Mouse (Mus musculus): ENCODE results near the gene Ltbp3.
"Not testable (repeated sequence)": the region's sequence is repeated elsewhere in the genome, so short reads cannot be mapped to it uniquely, and the experiment has no call there.

Ltbp3 gene

DNA sequence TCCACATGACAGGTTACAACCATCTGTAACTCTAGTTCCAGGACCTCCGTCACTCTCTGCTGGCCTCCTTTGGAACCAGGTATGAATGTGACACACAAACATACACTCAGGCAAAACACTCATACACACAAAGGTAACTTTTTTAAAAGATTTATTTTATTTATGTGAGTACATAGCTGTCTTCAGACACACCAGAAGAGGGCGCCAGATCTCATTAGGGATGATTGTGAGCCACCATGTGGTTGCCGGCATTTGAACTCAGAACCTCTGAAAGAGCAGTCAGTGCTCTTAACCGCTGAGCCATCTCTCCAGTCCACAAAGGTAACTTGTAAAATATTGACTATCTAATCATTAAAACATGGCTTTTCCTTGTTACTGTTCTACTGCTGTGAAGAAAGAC lies 50.6 kb downstream of the Ltbp3 start:
- DNase-seq (ENCODE audit: low spot score in 2 of 2): no peak

DNA sequence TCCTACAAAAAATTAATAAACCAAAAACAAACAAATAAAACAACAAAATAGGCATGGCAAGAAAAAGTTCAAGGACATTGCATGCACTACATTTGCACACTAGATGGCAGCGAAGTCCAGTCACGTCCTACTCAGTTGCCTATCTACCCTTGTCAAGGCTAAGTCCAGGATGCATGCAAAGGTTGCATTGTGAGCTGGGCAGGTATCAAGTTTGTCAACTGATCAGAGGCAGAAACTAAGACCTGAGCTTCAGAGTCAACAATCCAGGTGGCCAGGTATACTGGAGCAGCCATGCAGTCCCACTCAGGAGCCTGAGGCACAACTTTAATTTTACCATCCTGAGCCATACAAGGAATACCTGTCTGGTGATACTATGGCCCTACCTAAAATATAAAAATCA lies 52.4 kb downstream of the Ltbp3 start:
- peak in 1 of 2 experiments; percentile 74 for DNase-seq (ENCODE audit: low spot score in 2 of 2)

DNA sequence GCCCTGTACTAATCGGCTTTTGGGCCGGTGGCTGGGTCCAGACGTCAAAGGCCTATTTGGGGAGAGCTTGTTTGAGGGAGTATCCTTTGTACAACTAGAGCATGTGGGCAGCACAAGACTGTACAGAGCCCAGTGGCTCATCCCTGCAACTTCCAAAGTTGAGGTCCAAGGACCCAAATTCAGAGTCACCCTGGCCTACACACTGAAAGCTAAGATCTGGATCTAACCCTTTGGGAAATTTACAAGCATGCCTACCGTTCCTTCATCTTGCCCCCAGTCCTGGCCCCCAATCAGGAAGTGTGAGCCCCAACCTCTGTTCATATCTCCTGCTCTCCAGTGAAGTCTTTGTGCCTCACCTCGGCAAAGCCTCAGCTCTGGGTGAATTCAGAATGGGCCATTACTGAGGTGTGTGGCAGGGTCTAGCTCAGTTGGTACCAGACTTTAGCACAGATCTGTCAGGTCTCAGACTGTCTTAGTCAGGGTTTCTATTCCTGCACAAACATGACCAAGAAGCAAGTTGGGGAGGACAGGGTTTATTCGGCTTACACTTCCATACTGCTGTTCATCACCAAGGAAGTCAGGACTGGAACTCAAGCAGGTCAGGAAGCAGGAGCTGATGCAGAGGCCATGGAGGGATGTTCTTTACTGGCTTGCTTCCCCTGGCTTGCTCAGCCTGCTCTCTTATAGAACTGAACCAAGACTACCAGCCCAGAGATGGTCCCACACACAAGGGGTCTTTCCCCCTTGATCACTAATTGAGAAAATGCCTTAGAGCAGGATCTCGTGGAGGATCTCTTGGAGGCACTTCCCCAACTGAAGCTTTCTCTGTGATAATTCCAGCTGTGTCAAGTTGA lies 53.4 kb downstream of the Ltbp3 start:
- not testable (repeated sequence) for DNase-seq (ENCODE audit: low spot score in 2 of 2)

DNA sequence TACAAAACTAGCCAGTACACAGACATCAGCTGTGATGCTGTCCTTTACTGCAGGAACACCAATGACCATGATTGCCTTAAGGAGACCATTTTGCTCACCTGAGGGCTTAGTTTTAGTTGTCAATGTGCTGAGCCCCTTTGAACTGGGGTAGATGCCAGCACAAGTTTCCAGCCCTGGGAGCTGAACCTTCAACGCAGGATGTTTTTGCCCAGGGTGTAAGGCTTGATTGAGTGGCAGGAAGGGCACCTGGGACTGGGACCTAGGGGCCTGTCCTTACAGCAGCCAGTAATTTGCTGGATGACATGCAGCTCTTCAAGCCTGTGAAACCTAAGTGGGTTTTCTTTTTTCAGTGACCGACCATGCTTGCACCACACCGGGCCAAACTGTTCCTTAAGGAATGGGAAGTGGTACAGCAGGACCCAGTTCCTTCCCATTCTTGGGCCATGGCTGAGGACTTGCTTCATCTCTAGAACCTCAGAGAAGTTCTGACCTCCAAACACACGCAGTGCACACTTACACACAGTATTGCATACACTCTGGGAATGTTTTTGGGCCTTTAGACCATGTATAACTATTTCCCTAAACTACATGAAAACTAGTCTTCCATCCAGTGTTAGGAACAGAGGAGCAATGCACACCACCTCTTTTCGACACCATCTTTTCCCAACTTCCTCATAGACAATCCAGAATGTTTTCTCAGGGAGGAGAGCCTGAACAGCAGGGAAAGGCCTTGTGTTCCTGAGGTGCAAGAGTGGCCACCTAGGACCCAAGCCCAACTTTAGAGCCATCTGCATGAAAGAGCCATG lies 54.3 kb downstream of the Ltbp3 start:
- peak in 1 of 2 experiments; percentile 48 for DNase-seq (ENCODE audit: low spot score in 2 of 2)

DNA sequence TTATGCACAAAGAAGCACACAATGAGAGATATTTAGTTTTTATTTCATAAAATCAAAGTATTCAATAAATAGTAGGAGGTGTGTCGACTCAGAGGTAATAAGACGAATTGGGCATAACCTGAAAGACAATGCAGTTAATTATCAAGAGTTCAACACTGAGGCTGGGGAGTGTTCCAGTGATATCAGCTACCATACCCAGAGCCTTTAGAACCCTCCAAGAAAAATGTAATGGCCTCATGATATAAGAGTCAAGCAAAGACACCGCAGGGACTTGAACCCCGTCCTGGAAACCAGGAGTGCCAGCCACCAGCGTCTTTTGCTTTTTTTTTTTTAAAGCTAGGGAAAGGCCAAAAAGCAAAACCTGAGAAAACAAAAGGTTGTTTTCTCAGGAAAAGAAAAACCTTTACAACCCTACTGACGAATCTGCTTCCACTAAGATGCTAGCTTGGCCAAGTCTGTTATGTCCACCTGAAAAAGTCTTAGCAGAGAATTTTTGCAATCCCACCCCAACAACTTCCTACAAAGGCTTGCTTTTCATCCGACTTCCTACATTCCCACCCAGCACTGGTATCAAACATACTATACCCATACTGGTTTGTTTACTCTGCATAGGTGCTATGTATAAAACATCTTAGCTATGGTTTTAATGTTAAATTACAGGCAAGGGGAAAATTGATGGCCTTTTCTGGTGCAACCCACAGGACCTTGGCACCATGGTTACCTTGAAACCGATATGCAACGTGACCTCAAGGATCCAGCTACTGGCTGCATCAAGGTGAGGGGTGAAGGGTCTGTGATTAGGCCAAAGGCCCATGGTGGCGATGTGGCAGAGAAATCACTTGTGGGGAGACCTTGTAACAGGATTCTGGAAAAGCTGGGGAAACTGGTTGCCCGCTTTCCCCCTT lies 55.2 kb downstream of the Ltbp3 start:
- no peak for DNase-seq (ENCODE audit: low spot score in 2 of 2)

DNA sequence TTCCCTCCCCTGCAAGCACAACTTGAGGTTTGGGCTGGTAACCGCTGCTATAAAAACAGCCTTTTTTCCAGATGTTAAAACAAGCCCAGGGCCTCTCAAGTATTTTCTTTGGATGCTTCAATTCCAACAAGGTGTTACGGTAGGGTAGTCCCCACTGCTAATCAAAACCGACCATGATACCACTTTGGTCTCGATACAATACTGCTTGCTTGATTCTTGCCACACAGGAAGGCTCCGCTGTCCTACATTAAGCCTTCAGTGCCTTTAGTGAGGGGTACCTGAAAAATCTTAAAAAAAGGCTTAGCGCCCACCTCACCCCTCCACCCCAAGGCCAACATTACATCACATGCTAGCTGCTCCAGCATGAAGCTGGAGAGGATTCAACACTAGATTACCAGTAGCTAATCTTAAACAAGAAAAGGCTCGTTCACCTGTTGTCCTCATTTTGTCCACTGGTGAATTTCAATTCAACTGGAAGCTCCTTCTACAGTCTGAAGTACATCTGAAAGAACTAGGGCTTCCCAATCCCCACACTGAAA lies 55.9 kb downstream of the Ltbp3 start:
- no peak for DNase-seq (ENCODE audit: low spot score in 2 of 2)

DNA sequence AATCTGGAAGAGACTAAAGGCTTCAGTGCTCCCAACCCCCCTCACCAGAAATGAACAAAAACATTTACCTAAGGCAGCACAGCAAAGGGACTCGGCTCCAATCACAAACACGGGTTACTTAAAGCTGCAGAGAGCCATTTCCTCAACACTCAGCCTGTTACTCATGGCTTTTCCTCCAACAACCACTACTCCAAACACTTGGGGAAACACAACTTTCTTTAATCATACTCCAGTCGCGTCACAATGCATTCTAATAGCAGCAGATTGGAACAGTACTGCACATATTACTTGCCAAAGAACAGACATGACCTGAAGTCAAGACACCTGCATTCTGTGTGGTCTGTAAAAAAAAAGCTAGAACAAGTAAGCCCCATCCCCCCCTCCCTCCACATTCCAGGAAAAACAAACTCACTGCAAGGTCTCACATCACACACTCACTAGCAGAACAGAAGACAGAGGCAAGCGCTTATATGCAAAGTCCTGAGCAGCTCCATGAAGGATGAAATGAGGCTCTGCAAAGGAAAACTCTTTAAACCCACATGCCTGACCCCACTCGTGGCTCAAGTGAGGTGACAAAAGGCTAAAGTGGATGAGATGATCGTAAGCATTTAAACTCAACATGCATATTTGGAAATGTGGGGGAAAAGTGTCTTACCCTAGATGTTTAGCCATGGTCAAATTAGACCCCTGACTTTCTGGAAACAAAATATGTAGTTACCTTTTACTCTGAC lies 56.8 kb downstream of the Ltbp3 start:
- DNase-seq (ENCODE audit: low spot score in 2 of 2): no peak

DNA sequence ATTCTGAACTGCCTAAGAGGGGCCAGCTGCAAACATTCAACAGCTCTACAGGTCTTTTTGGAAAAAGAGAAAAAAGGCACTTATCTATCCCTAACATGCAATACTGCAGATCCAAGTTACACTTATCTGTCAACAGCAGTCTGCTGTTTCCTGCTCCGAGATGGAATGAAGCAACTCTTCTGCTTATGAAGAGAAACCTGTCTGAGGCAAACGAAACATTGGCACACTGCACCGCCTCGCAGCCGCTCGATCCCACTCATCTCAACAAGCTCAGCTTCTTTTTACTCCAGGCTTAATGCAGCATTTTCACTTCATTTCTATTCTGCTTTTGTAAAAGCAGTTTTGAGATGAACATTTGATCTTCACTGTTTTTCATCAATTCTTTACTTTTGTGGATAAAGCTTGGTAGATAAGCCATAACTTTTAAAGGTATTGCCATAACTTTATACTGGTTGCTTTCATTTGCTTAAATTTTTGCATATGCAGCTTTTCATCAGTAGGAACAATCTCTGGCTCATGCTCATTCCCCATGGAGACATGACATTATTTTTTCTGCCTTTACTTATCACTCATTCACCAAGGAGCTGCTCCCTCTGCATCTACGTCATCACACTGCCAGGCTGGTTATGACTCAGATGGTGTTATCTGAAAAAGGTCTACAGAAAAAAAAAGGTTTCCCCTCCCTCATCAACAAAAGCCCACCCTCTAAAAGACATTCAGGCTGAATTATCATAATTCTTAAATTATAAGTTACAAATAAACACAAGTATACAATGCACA lies 58.2 kb downstream of the Ltbp3 start:
- peak in 1 of 2 experiments; percentile 60 for DNase-seq (ENCODE audit: low spot score in 2 of 2)

DNA sequence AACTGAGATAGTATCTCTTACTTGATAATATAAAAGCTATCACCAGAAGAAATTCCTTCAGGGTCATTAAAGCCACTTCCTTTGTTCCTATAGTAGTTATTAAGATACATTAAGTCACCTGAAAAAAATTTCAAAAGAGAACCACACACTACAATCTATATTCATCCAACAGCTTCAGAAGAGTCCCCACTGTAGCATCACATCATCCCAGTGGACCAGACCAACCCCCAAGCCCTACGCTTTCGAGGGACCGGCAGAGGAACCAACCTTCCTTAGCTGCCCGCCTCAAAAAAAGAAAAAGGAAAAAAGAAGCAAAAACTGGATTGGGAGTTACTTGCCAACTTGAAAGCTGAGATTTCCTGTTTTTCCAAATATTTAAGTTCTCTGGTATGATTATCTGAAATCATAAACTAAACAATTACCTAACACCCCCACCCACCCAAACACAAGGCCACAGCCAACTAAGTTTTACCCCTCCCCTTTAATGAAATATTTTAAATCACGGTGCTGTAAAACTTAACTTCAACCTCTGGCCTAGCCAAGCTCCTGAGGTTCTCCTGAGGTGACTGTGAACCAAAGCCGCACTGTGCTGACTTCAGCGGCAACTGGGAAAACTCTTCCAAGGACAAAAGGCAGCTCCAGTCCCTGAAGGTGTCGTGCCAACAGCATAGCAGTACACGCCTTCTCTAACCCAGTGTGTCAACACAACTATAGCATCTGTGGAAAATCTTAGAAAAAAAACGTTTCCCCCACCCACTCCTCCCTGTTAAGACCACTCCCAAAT lies 59.1 kb downstream of the Ltbp3 start:
- no peak for DNase-seq (ENCODE audit: low spot score in 2 of 2)

DNA sequence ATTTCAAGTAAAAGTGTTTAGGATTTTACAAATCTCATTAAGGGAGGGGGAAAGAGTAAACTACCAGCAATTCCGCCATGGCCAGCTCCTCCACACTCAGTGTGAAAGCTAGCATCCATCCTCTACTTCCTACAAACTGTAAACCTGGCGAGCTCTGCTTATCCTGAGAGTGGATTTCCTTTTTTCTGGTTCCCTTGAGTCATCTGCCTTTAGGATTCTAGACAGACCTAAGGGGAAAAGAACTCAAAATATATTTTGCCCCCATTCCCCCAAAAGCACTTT lies 59.6 kb downstream of the Ltbp3 start:
- DNase-seq (ENCODE audit: low spot score in 2 of 2): peak in 1 of 2 experiments; percentile 19

DNA sequence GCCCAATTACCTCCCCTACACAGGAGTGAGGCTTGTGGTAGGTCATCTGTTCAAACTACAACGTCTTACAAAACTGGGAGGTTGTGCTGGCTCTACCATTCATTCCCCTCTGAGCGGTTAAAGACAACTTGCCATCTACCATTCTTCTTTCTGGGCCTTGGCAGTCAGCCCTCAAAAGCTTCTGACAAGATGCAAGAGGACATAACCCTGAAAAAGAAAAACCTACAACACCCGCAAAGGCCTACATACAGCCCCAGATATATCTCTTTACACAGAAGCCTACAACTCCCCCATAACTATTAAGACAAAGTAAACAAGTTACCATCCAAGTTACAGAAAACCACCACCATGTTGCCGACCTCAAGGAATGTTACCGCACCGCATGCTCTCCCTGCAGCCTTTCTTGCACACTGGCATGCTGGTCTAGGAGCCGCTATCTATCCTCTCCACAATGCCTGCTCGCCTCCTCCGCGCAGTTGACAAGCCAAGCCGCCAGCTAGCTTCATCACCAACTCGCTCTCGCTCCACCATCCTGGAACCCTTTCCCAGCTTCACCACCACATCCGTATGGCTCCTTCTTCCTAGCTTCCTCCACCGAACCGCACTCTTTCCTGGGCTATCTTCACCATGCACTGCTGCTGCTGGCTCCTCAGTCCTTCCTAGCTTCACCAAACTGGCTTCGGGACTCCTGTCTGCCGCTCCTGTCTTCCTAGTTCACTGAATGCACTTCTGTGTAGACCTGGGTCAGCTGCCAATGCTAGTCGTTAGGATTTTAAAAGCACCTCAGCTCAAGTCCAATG lies 60.1 kb downstream of the Ltbp3 start:
- DNase-seq (ENCODE audit: low spot score in 2 of 2): peak; percentile 69 to 71

DNA sequence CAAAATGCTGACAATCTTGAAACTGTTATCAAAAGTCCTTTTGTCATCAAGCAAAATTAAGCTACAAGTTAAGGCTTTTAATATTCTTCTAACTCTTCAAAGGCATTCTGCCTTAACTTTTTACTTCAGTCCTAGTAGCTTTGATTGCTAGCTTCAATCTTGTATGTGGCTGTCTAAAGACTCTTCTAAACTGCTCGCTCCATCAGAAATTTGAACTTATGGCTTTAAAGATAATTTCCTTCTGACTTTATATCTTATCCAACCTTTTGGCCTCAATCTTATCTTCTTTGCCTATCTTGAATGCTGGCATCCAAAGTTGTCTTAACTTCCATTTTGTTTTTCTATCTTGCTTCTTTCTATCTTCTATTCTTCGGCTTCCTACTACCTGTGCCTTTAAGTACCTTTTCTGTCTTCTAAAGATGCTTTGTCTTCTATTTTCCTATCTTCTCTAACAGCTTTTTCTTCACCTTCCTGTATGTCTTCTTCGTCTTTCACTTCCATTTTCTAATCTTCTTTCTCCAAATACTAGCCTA lies 60.8 kb downstream of the Ltbp3 start:
- no peak for DNase-seq (ENCODE audit: low spot score in 2 of 2)

DNA sequence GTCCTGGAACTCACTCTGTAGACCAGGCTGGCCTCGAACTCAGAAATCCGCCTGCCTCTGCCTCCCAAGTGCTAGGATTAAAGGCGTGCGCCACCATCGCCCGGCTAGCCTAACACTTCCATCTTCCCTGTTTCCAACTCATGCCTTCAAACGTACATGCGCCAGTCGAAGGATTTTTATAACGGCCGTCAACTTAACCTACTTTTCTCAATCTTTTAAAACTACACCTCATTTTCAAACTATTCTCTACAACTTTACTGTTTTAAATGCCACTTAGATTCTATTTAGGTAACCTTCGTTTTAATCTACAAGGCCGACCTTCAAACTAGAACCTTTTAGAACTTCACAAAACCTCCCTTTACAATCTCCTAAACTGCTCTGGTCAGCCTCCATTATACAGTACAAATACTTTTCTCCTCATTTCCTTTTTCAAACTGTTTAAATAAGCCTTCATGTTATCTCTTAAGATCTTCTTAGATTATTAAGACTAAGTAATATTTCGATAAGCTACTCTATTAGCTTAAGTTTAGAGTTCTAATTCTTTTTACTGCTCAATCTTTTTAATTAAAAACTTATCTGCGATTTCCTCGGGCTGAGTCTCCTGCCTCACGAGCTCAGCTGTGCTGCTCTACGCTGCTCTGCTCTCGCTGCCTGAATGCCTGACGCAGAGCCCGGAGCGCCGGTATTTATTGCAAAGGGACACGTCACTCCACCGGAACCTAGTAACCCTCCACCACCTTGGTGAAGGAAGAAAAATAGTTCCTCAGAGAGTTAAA lies 61.5 kb downstream of the Ltbp3 start:
- peak; percentile 97 to 99 for DNase-seq (ENCODE audit: low spot score in 2 of 2)

DNA sequence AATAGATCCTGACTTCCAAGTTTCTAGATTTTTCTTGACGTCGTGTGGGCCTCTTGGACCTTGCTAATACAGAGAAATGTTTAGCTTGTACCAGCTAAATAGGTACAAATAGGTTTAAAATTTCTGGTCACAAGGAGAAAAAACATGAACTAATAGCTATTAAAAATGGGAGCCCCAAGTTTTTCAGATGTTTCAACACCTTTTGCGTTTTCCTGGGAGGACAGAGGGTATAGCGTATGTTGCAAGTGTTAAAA lies 62.0 kb downstream of the Ltbp3 start:
- no peak for DNase-seq (ENCODE audit: low spot score in 2 of 2)

DNA sequence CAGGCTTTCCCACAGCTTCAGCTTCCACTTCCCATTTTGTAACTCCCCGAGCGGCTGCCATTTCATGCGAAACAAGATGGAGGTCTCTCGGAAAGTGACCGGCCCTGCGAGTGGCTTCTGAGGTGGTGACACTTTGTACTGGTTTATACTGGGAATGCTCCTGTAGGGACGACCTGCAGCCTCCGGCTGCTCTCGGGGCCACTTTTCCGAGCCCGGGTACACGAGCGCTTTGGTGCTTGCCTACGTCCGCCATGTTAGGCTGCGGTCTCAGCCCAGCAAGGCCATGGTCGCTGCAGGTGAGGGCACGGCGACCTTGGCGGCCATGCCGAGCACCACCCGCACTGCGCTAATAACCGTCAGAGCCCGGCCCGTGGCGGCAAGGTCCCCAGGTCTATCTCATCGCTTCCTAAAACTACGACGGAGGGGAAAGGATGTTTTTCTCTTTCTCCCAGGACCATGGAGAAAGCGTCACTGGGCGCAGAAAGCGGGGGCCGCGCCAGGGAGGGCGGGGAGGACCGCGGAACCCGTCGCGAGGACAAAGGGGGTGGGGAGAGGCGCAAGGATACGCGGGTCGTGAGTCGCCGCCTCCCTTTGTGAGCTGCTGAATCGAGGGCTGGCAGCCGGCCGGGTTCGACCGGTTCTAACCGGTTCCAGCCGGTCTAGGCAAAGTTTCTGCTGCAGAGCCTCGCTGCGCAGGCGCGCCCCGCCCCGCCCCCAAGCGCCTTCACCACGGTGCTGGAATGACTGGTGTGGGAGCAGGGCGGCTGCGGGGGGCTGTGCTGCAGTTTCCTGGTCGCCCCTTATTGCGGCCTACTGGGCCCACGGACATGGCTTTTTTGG lies 62.6 kb downstream of the Ltbp3 start:
- DNase-seq (ENCODE audit: low spot score in 2 of 2): peak; percentile 100

DNA sequence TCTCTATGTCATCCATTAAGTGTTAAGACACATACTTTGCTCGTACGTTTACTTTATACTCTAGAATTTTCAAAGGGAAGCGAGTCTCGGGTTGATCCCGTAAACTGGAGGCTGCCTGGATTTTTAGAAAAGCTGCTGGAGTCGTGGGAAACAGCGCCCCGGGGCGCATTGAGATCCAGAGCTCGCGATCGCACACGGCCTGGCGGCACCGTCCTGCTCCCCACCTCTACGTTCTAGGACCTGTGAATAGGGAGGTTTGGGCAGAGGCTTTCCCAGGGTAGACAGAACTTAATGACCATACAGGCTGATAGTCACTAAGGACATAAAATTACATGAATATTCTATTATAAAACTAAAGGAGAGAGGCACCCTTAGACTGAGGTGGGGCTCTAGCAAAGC lies 63.2 kb downstream of the Ltbp3 start:
- DNase-seq (ENCODE audit: low spot score in 2 of 2): peak in 1 of 2 experiments; percentile 53

DNA sequence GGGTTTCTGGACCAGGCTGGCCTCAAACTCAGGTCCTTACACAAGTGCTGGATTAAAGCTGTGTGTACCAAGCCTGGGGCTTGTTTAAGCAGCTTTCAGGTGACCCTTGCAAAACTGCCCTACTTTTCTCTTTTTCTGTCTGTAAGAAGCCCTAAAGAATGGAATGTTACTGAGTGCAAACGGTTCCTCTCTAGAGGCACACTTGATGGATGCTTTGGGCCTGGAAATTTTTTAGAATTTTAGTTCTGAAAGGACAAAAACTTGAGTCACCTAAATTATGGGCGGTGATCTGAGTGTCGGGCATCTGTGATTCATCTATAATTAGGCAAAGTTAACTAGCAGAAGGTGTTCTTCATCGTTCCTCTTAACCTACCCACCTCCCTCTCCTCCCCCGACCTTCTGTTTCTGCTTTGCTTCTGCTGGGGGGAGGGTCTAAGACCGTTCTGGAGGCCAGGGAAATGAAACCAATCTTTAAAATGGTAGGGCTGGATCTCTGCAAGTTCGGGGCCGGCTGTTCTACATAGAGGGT lies 63.7 kb downstream of the Ltbp3 start:
- no peak for DNase-seq (ENCODE audit: low spot score in 2 of 2)
